Mouse (Mus musculus): Measurements from ENCODE around the gene 9930021J03Rik. TPM values are rescaled to one million over a fixed set of nuclear protein-coding genes. Genes with fewer than 3 reads are reported as not detected.

Gene 9930021J03Rik
- polyA plus RNA-seq, 1 experiment from 2014 or later: 8.1 TPM

DNA sequence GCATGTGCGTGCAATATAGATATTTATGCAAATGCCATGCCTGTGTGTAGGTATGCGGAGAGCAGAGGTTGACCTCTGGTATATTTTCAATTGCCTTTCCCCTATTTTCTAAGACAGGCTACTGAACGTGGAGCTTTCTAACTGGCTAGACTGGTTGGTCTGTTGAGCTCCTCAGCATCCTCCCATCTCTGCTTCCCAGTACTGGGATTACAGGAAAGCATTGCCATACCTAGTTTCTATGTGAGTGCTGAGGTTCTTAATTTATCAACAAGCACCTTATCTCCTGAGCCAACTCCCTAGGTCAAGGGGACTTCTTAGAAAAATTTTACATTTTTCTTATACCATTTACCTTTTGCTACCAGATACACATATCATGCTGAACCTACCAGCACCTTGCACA lies 8.4 kb downstream of the 9930021J03Rik start:
- Histone ChIP-seq H3K4me1 (peaks cover 8% of the 10 kb centered on the region), H3K4me2 (replicated peaks) (no peak overlapping the region), H3K9me3 (no peaks in the 10 kb centered on the region), H3K27me3 (no peaks in the 10 kb centered on the region), H3K4me3 (no peak overlapping the region), H3K27ac (replicated peaks) (no peak overlapping the region), H3K36me3 (no peaks in the 10 kb centered on the region), H3K9ac (replicated peaks) (no peak overlapping the region)
- 87% methylated on average over 3 of the region's 3 CpGs for WGBS
- ATAC-seq (replicated peaks): no peak

DNA sequence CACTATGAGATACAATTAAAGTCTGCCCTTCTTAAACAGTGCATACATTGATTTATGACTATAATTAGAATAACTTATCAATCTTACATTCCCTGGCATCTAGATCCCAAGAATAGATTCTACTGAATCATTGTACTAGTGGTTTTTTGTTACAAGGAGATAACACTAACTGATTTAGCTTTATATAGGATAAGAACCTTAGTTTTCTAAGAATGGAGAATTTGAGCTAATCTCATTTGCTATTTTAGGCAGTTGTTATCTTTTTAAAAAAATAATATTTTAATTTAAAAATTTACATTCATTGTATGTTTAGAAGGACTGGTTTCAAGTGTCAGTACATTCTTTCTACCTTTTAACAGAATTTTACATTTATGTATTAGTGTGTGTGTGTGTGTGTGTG lies 17.8 kb downstream of the 9930021J03Rik start:
- no peak for ATAC-seq (replicated peaks)
- Histone ChIP-seq H3K27me3 (no peaks in the 10 kb centered on the region), H3K27ac (replicated peaks) (no peak overlapping the region), H3K4me1 (no peaks in the 10 kb centered on the region), H3K9ac (replicated peaks) (no peak overlapping the region), H3K36me3 (peaks cover 7% of the 10 kb centered on the region; the same call in 1 of the 2 replicates), H3K9me3 (no peaks in the 10 kb centered on the region), H3K4me3 (no peak overlapping the region), H3K4me2 (replicated peaks) (no peak overlapping the region)

DNA sequence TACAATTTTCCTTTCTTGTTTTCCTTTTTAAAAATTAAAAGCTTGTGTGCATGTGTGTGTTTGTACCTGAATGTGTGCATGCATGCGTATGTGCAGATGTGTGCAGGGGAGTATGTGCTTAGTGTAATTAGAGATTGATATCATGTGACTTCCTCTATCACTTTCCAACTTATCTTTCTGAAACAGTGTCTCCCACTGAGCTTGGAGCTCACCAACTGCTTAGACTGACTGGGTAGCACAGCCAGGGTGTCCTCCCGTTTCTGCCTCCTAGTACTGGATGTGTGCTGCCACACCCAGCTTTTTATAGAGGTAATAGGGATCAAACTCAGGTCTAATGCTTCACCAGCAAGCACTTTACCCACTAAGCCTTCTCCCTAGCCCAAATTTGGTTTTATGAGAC lies 22.9 kb downstream of the 9930021J03Rik start:
- Histone ChIP-seq H3K27me3 (no peaks in the 10 kb centered on the region), H3K27ac (replicated peaks) (no peak overlapping the region), H3K36me3 (peaks cover 7% of the 10 kb centered on the region; the same call in 1 of the 2 replicates), H3K9ac (replicated peaks) (no peak overlapping the region), H3K4me2 (replicated peaks) (no peak overlapping the region), H3K4me1 (no peaks in the 10 kb centered on the region), H3K4me3 (no peak overlapping the region), H3K9me3 (no peaks in the 10 kb centered on the region)
- WGBS: 86% methylated on average over 2 of the region's 2 CpGs
- ATAC-seq (replicated peaks): no peak

DNA sequence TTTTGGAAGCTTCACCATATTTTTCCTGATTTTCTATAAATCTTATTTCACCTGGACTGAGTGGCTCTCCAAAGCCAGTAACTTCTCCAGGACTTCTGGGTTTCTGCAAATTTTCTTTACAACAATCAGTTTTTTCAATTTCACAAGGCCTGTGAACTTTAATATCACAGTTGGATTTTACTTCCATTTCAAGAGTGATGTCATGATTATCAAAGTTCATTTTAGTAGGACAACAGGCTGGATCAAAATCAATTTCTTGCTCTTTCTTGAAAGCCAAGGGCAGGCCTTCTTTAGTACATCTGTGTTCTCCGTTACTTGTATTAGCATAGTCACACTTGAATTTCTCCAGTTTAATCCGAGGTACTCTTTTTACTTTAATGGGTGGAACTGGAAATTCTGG lies 51.9 kb downstream of the 9930021J03Rik start:
- Histone ChIP-seq H3K9ac (replicated peaks) (no peak overlapping the region), H3K4me1 (no peaks in the 10 kb centered on the region), H3K4me3 (no peak overlapping the region), H3K9me3 (no peaks in the 10 kb centered on the region), H3K36me3 (no peaks in the 10 kb centered on the region), H3K4me2 (replicated peaks) (no peak overlapping the region), H3K27ac (replicated peaks) (no peak overlapping the region), H3K27me3 (no peaks in the 10 kb centered on the region)
- WGBS: 86% methylated on average over 2 of the region's 2 CpGs
- no peak for ATAC-seq (replicated peaks)

DNA sequence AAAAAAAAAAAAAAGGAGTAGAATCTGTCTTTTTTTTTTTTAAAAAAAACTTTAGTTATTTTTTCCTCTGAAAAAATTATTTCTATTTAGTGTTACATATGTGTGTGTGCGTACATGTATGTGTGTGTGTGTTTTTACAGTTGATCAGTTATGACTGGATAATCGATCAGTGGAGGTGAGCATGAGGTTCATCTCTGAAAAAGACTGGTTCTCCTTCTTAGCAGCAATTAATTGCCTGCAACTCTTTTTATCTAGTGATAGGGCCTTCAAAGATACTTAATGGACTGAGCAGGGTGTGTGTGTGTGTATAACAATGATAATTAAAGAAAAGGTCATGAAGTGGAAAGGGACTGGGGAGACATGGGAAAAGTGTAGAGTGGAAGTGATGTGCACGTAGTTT lies 54.8 kb downstream of the 9930021J03Rik start:
- H3K9me3 ChIP-seq: no peaks in the 10 kb centered on the region
- no peak for ATAC-seq (replicated peaks)
- no peak overlapping the region for H3K9ac ChIP-seq (replicated peaks)
- H3K36me3 ChIP-seq: no peaks in the 10 kb centered on the region
- no peak overlapping the region for H3K4me2 ChIP-seq (replicated peaks)
- no peaks in the 10 kb centered on the region for H3K27me3 ChIP-seq
- no peak overlapping the region for H3K4me3 ChIP-seq
- WGBS: 93% methylated on average over 3 of the region's 3 CpGs
- no peak overlapping the region for H3K27ac ChIP-seq (replicated peaks)
- no peaks in the 10 kb centered on the region for H3K4me1 ChIP-seq

DNA sequence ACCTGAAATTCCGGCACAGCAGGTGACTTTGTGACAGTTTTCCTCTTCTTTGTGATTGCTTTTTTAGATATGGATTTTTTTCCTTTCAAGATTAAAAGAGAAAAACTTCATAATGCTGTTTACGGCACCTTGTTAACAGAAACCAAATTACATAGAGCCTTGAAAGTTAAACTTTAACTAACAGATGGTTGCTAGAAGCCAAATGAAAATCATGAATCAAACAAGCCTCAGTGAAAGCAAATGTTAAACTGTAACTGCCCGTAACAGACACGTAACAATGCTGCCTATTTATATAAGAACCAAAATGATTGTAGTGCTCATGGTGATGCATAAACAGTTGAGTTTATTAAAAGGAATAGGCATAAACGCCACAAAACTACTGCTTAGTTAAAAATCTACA lies 62.3 kb downstream of the 9930021J03Rik start:
- no peaks in the 10 kb centered on the region for H3K9me3 ChIP-seq
- WGBS: 88% methylated on average over 5 of the region's 5 CpGs
- ATAC-seq (replicated peaks): no peak
- H3K4me2 ChIP-seq (replicated peaks): no peak overlapping the region
- no peak overlapping the region for H3K9ac ChIP-seq (replicated peaks)
- H3K4me1 ChIP-seq: no peaks in the 10 kb centered on the region
- H3K36me3 ChIP-seq: no peaks in the 10 kb centered on the region
- no peak overlapping the region for H3K27ac ChIP-seq (replicated peaks)
- no peak overlapping the region for H3K4me3 ChIP-seq
- H3K27me3 ChIP-seq: no peaks in the 10 kb centered on the region

DNA sequence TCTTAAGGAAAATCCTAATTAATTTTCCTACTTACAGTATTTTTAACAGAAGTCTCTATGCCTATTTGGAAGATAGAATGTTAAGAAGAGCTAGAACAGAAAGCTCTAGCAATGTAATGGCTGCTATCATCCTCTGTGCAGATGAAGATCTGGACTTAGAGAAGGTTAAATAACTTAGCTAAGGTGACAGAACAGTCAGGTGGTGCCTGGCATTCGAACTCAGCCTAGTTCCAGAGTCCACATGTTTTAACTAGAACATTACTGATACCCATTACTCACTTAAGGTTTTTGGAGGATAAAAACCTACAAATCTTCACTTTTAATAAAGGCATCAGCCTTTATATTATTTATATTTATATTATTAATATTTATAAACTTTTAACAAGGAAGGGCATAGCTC lies 65.1 kb downstream of the 9930021J03Rik start:
- Histone ChIP-seq H3K27me3 (no peaks in the 10 kb centered on the region), H3K4me2 (replicated peaks) (no peak overlapping the region)
- 89% methylated on average over 1 of the region's 1 CpGs for WGBS

DNA sequence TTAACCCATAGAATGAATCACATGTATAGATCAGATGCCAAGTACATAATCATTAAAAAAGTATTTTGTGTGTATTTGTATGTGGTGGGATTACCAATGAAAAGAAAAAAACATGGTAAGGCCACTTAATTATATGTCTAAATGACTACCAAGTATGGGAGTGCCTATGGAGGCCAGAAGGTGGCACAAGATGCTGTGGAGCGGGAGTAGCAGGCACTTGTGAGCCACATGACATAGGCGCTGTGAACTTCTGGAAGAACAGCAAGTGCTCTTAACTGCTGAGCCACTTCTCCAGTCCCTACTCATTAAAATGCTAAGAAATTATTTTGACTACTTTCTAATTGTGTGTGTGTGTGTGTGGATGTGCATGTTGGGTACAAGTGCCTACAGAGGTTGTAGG lies 66.2 kb downstream of the 9930021J03Rik start:
- Histone ChIP-seq H3K27me3 (no peaks in the 10 kb centered on the region), H3K4me3 (no peak overlapping the region), H3K9me3 (no peaks in the 10 kb centered on the region), H3K36me3 (no peaks in the 10 kb centered on the region), H3K4me2 (replicated peaks) (no peak overlapping the region), H3K4me1 (no peaks in the 10 kb centered on the region), H3K9ac (replicated peaks) (no peak overlapping the region), H3K27ac (replicated peaks) (no peak overlapping the region)
- 86% methylated on average over 2 of the region's 2 CpGs for WGBS
- no peak for ATAC-seq (replicated peaks)

More for the DNA sequence above, 65.1 kb downstream of the 9930021J03Rik start:
- no peak overlapping the region for H3K4me3 ChIP-seq
- H3K9ac ChIP-seq (replicated peaks): no peak overlapping the region
- no peak for ATAC-seq (replicated peaks)
- H3K27ac ChIP-seq (replicated peaks): no peak overlapping the region
- H3K9me3 ChIP-seq: no peaks in the 10 kb centered on the region
- no peaks in the 10 kb centered on the region for H3K4me1 ChIP-seq
- H3K36me3 ChIP-seq: no peaks in the 10 kb centered on the region

DNA sequence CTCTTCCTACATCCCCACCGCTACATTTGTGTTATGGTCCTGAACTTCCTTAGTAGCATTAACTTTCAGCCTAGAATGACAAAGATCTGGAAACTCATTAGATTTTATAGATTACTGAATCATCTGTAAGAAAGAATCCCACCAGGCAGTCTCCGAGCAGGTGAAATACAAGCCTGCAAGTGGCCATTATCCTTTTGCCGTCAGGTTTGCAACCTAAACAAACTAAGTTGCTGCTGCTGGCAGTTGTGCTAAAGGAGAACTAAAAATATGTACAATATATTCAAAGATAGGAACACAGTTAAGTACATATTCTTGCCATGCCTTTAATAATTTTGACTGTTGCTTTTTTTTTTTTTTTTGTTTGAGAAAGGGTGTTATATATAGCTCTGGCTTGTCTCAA lies 70.4 kb downstream of the 9930021J03Rik start:
- Histone ChIP-seq H3K9ac (replicated peaks) (no peak overlapping the region), H3K27ac (replicated peaks) (no peak overlapping the region), H3K4me3 (no peak overlapping the region), H3K4me2 (replicated peaks) (no peak overlapping the region), H3K4me1 (no peaks in the 10 kb centered on the region), H3K27me3 (no peaks in the 10 kb centered on the region), H3K36me3 (no peaks in the 10 kb centered on the region), H3K9me3 (no peaks in the 10 kb centered on the region)
- ATAC-seq (replicated peaks): no peak
- 81% methylated on average over 3 of the region's 3 CpGs for WGBS

DNA sequence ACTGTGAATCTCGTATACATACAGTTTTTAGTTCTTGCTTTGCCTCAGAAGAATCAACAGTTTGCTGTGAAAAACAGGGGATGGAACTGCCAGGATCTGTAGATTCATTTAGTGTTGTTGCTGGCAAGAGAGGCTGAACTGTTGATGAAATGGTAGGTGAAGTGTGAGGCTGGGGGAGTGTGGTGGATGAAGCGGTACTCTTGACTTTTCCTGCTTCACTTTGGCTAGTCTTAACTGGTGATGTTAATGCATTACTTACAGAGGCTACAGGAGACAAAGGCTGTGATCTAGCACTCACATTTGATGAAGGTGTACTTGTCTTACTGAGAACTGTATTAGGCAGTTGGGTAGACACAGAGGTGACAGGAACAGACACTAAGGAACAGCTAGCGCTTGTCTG lies 87.3 kb downstream of the 9930021J03Rik start:
- 93% methylated on average over 3 of the region's 3 CpGs for WGBS
- Histone ChIP-seq H3K27ac (replicated peaks) (no peak overlapping the region), H3K36me3 (peaks cover 35% of the 10 kb centered on the region), H3K27me3 (no peaks in the 10 kb centered on the region), H3K9ac (replicated peaks) (no peak overlapping the region), H3K4me3 (no peak overlapping the region), H3K4me1 (no peaks in the 10 kb centered on the region), H3K4me2 (replicated peaks) (no peak overlapping the region), H3K9me3 (no peaks in the 10 kb centered on the region)
- ATAC-seq (replicated peaks): no peak

DNA sequence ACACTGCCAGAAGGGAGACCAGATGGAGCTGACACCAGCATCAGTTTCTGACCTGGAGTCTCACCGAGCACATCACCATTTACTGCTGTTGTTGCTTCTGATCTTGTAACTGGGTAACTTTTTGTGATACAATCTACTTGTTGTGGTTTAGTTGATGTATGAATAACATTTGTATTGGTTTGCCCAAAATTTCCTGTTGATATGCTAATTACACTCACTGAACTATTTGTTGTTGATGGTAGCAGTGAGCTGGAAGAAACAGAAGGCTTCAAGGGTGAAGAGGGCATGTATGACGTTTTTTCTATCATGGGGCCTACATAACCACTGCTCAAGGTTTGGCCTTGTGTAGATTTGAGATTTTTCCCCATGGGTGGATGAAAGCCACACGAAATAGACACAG lies 87.9 kb downstream of the 9930021J03Rik start:
- H3K27ac ChIP-seq (replicated peaks): no peak overlapping the region
- H3K4me1 ChIP-seq: no peaks in the 10 kb centered on the region
- no peak for ATAC-seq (replicated peaks)
- no peaks in the 10 kb centered on the region for H3K27me3 ChIP-seq
- peaks cover 35% of the 10 kb centered on the region for H3K36me3 ChIP-seq
- H3K9me3 ChIP-seq: no peaks in the 10 kb centered on the region
- no peak overlapping the region for H3K9ac ChIP-seq (replicated peaks)
- H3K4me3 ChIP-seq: no peak overlapping the region
- H3K4me2 ChIP-seq (replicated peaks): no peak overlapping the region
- WGBS: 82% methylated on average over 3 of the region's 3 CpGs

DNA sequence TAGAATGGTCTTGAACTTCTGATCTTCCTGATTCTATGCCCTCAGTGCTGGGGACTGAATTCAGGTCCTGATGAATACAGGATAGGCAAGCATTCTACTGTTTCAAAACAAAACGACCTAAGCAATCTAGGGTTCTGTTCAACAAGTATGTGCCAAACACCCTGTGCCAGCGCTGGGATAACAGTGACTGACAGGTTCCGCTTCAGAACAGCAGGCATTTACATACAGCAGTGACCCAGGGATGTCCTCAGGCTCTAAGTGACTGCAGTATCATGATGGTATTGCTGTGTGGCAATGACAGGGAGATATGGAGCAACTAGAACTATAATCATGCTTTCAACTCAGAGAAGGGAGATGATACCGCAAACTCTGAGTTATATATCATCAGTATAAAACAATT lies 92.3 kb downstream of the 9930021J03Rik start:
- Histone ChIP-seq H3K4me3 (no peak overlapping the region), H3K27me3 (no peaks in the 10 kb centered on the region), H3K36me3 (peaks cover 28% of the 10 kb centered on the region), H3K9me3 (no peaks in the 10 kb centered on the region), H3K4me2 (replicated peaks) (no peak overlapping the region), H3K27ac (replicated peaks) (no peak overlapping the region), H3K9ac (replicated peaks) (no peak overlapping the region), H3K4me1 (no peaks in the 10 kb centered on the region)
- WGBS: 88% methylated on average over 4 of the region's 4 CpGs
- ATAC-seq (replicated peaks): no peak

DNA sequence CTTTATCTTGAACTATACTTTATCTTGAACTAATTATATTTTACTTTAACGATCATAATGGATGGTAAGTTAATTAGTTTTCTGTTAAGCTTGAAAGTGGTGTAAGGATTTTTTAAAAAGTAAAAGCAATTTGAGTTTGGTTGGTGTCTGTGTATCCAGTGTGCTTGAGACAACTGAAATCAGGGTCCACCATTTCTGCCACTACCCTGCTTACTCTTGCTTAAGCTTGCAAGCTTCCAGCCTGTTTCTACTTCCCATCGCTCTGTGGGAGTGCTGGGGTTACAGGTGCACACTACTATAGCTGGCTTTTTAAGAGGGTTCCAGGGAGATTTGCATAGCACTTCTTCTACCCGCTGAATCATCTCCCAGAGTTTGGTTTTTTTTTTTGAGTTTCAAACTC lies 96.3 kb downstream of the 9930021J03Rik start:
- Histone ChIP-seq H3K9me3 (no peaks in the 10 kb centered on the region), H3K4me1 (no peaks in the 10 kb centered on the region), H3K27ac (replicated peaks) (no peak overlapping the region), H3K4me2 (replicated peaks) (no peak overlapping the region), H3K27me3 (no peaks in the 10 kb centered on the region), H3K4me3 (no peak overlapping the region), H3K9ac (replicated peaks) (no peak overlapping the region), H3K36me3 (no peaks in the 10 kb centered on the region; the same call in 1 of the 2 replicates)
- 68% methylated on average over 3 of the region's 3 CpGs for WGBS
- no peak for ATAC-seq (replicated peaks)

Data from forebrain, embryonic 15.5 days (tissue).